Mouse (Mus musculus) olfactory bulb, adult 2 months (tissue): ENCODE data around the gene Mcu.

Source experiments
- CTCF ChIP-seq: fragments of 200-500 bp; IDR thresholded peaks from 2 replicates; pipeline ENCODE4 v1.5.1; 2012; ENCODE audit warnings: low read depth, mild to moderate bottlenecking, low read length, moderate library complexity; ENCODE audit not compliant: insufficient read depth
- POLR2A ChIP-seq: fragments of 200-500 bp; IDR thresholded peaks from 2 replicates; pipeline ENCODE4 v1.6.1; 2012; ENCODE audit warnings: mild to moderate bottlenecking, low read depth, low read length, moderate library complexity; ENCODE audit not compliant: insufficient read depth

- TF ChIP-seq POLR2A (no peak), CTCF (no peak)
Measured at GRCm38 (mm10) chr10:59514739-59515464, 101.6 kb downstream of the Mcu start.
